Mouse (Mus musculus): ENCODE results near the gene Fdxr. TPM values are rescaled to one million over a fixed set of nuclear protein-coding genes. Genes with fewer than 3 reads are reported as not detected.

The Fdxr gene
- total RNA-seq, 2 experiments from 2014 or later = 20.9 to 24.2 TPM

DNA sequence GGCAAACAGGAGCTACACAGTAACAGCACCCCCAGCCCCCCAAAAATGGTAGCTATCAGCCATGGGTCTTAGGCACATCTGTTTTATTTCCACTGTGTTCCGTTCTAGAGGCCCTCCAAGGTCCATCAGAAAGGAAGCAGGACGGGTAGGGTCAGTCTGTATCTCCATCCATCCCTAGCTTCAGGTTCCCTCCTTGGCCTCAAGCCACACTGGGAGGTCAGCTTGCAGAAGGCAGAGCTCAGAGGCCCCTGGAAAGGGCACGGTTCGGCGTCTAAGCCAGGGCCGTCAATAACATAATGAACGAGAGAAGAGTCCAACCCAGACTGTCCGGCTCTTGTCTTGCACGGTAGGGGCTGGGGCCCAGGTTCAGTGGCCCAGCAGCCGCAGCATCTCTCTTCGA lies 8.9 kb downstream of the Fdxr start:
- DNase-seq = no peak

DNA sequence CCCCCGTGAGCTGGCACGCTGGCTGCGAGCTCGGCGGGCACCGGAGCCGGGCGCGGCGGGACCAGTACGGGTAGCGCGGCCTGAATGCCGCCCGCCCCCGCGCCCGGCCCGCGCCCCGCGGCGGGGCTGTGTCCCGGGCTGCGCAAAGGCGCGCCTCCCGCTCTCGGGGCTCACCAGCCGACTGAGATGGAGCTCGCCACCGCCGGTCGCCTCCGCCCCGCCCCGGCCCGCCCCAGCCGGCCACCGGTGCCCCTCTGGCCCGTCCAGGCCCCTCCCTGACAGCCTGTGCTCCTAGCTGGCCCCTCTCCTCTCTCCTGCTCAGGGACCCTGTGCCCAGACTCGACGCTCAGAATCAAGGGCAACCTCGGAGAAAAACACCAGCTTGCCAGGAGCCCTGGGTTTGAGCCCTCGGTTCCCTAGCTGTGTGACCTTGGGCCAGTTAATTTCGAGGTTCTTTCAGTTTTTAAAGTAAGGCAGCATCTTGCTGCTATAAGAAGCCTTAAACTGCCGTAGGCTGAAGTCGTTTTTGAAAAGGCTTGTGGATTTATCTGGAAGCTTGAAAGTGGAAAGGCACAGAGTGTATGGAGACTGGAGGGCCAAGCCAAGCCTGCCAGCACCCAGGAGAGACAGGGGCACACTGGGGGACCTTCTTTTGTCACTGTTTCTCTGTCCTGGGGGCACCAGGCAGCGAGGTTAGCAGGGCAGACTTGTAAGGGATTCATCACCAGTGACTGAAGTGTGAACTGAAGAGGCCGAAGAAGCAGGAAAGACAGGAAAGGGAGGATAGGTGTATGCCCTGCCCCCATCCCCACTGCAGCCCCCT lies 9.6 kb downstream of the Fdxr start, which contains the start of gene Grin2c:
Grin2c (minus strand) TSS at position 183 of the 823 bp plus-strand sequence.
- no peak for DNase-seq

GRCm38 (mm10) chr11:115266400-115266778 lies 10.5 kb downstream of the Fdxr start:
- no peak for DNase-seq

- DNase-seq = no peak
Measured at GRCm38 (mm10) chr11:115265771-115266399, 11.0 kb downstream of the Fdxr start.

GRCm38 (mm10) chr11:115264862-115265668 lies 11.8 kb downstream of the Fdxr start:
- no peak for DNase-seq

DNA sequence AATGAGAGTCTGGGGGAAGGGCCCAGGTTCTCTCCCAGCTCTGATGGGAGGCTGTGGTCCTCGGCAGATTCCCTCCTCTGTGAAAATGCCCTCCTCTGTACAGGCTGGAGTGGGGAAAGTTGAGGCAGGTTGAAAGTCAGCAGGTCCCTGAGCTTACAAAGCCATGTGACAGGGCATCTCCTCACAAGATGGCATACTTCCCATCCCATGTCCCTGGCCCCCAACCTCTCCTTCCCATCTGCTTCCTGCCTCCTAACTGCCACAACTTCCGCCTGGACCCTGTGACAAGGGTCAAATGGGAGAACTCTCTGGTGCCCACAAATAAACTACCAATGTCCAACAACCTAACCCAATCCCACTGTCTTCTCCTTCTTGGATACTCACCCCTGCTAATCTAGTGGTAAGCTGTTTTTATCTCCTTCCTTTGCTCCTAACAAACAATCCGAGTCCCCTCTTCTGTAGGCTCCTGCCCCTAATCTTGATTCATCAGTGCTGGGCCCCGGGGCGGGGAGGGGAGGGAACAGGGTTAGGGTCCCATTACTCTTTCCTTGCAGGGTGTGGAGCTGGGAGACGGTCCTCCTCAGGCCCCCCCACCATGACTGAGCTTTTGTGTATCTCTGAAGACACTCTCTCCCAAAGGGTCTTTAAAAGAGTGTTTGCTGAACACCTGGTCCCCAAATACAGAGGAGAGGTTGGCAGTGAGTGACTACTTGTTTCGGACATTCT lies 12.6 kb downstream of the Fdxr start:
- no peak for DNase-seq

GRCm38 (mm10) chr11:115262954-115263353 lies 13.9 kb downstream of the Fdxr start:
- no peak for DNase-seq

- DNase-seq = no peak
Measured at GRCm38 (mm10) chr11:115259134-115259533, 17.7 kb downstream of the Fdxr start.

DNA sequence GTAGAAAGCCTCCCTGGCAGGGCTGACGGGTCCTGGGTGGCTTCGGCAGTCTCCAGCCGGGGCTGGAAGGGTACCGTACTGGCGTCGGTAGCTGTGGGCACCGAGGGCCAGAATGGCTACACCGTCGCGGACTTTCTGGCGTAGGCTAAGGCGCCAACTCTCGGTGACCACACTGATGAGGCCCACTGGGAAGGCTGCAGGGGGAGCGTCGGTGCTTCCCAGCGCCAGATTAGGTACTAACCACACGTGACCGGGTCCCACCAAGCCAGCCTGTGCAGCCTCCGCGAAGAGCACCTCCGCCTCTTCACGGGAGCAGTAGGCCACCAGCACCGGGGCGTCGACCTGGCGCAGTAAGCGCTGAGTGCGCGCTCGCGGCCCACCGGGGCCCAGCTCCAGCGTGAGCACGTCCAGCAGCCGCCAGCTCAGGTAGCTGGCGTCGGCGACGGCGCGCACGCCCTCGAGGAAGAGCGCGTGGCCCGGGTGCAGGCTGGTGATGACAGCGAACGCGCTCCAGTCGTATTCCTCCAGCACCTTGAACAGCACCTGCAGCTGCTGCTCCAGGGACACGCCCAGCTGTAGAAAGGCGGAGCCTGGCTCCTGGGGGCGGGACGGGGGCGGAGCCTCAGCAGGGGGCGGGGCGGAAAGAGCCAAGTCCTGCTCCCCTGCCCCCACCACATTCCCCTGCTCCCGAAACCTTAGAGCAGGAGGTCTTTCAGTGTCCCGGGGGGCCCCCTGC lies 18.9 kb downstream of the Fdxr start:
- DNase-seq = no peak

- no peak for DNase-seq
Measured at GRCm38 (mm10) chr11:115251258-115251657, 25.6 kb downstream of the Fdxr start.

DNA sequence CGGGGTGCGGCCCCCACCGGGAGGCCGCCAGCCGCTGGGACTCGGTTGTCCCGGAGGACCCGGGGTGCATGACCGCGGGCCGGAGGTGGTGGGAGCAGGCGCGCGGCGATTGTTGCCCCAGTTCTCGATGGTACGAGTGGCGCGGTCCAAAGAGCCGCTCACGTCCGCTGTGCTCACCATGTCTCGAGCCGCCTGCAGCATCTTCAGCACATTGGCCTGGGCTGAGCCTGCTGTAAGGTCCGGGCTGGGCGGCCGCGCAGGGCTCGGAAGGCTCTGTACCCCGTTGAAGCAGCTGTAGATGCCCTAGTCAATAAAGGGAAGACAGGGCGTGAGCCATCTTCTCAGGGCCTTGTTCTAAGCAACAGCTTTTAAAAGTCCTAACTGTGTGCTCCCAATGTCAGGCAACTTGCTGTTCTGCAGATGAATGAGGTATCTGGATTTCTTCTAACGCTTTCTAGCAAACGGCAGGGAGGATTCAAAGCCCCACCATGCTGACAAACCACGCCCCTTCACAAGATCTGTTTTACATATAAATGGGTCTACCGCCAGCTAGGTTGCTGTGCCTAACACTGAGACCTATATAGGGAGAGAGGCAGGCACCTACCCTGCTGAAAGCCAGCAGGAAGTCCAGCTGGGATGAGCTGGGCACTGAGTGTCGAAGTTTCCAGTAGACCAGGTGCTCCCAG lies 26.3 kb downstream of the Fdxr start:
- no peak for DNase-seq

- no peak for DNase-seq
Measured at GRCm38 (mm10) chr11:115249721-115250404, 27.0 kb downstream of the Fdxr start.

DNA sequence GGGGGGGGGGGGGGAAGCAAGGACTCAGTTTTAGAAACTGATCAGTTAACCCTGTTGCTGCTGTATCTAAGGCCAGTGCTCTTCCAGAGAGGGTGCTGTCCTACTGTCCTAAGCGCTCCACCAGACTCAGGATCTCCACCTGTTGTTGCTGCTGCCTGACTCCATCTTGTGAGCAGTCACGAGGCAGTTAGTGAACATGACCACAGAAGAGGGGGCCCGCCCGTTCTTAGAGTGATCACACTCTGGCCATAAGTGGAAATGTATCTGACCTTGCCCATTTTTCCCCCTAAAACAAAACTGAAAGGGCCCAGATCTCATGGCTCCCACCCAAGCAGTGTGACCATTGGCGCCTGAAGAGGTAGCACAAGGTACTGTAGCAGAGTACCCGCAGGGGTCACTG lies 28.9 kb downstream of the Fdxr start:
- DNase-seq = no peak

GRCm38 (mm10) chr11:115247240-115247639 lies 29.6 kb downstream of the Fdxr start:
- no peak for DNase-seq

DNA sequence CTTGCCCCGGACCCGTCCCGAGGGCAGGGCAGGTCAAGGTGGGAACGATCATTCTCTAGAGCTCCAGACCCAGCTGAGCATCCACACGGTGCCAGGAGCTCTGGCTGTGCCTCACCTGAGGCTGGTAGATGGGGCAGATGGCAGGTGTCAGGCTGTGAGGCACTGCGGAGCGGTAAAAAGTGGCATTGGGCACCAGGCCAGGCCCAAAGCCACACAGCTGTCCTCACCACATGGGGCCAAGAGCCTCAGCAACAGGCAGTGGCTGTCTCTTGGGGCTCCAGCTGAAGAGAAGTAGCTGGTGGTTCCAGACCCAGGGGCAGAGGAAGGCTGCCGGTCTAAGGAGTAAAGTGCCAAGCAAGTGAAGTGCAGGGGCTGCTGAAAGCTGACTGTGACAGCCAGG lies 30.5 kb downstream of the Fdxr start:
- DNase-seq = no peak

- DNase-seq = no peak
Measured at GRCm38 (mm10) chr11:115244840-115245239, 32.0 kb downstream of the Fdxr start.

GRCm38 (mm10) chr11:115243783-115244182 lies 33.1 kb downstream of the Fdxr start:
- DNase-seq = no peak

DNA sequence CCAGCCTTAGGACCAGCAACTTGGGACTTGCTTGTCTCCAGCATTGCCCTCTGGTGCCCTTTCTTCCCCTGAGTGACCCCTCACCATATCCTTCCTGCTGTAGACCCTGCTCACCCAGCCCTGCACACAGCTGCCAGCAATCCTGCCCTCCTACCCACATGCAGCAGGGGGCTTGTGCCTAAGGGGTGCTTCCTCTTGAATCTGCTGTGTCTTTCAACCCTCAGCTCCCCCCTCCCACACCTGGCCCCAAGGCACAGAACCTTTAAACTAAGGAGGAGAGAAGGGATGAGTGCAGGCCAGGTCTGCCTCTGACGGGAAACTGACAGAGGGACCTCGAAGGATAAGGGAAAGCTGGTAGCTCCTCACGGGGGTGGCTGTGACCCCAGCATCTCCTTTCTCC lies 34.1 kb downstream of the Fdxr start:
- DNase-seq = no peak

GRCm38 (mm10) chr11:115241402-115241801 lies 35.4 kb downstream of the Fdxr start:
- no peak for DNase-seq

DNA sequence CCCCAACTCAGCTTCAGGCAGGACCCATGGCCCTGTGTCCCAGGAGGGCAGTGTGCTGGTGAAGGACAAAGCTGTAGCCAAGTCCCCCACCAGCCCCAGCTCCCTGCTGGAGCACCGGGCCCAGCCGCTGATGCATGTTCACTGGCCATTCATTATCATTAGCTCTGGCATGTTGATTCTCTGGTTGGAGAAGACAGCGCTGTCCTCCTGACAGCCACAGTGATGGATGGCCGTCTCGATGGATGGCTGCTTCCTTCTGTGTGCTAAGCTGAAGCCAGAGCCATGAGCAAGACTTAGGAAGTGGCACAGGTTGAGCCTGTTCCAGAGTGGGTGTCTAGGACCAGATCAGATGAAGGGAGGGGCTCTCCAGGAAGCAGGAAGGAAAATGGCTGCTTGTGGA lies 40.3 kb downstream of the Fdxr start:
- no peak for DNase-seq

All from layer of hippocampus, postnatal 36 days (tissue).